Mouse (Mus musculus) lung, postnatal 0 days (tissue): ENCODE results near the gene Camta1. TPM values are rescaled to one million over a fixed set of nuclear protein-coding genes. Genes with fewer than 3 reads are reported as not detected.

Source experiments
- ATAC-seq: fragments of 200-750 bp; cut with Nextera tagmentation; 2 replicates; pipeline ENCODE4 v1.8.0; 2017; ENCODE audit warnings: moderate library complexity
- DNase-seq: peaks from one replicate; pipeline ENCODE4 v3.0.0-alpha.2; 2016; ENCODE audit warnings: low spot score
- H3K27ac ChIP-seq: fragments of 300-500 bp; sonication (generic); 2 replicates; pipeline ENCODE4 v1.5.1; 2014; ENCODE audit warnings: antibody characterized with exemption, mild to moderate bottlenecking, low read length, mixed read lengths
- H3K27me3 ChIP-seq: fragments of 300-500 bp; sonication (generic); replicated peaks from 2 replicates; pipeline ENCODE4 v1.6.1; 2014; ENCODE audit warnings: low read length, mixed read lengths; ENCODE audit not compliant: insufficient read depth
- H3K36me3 ChIP-seq: fragments of 300-500 bp; sonication (generic); 2 replicates; pipeline ENCODE4 v1.6.1; 2014; ENCODE audit warnings: low read length, mixed read lengths; ENCODE audit not compliant: insufficient read depth
- H3K4me1 ChIP-seq: fragments of 300-500 bp; sonication (generic); 2 replicates; pipeline ENCODE4 v1.6.1; 2014; ENCODE audit warnings: antibody characterized with exemption, low read depth, low read length, mixed read lengths; ENCODE audit not compliant: insufficient read depth
- H3K4me2 ChIP-seq: fragments of 300-500 bp; sonication (generic); replicated peaks from 2 replicates; pipeline ENCODE4 v1.6.1; 2014; ENCODE audit warnings: low read depth, mild to moderate bottlenecking, low read length, moderate library complexity, mixed read lengths
- H3K4me3 ChIP-seq: fragments of 300-500 bp; sonication (generic); 2 replicates; pipeline ENCODE4 v1.5.1; 2014; ENCODE audit warnings: low read depth, low read length
- H3K9ac ChIP-seq: fragments of 300-500 bp; sonication (generic); replicated peaks from 2 replicates; pipeline ENCODE4 v1.6.1; 2014; ENCODE audit warnings: low read depth, mild to moderate bottlenecking
- H3K9me3 ChIP-seq: fragments of 300-500 bp; sonication (generic); 2 replicates; pipeline ENCODE4 v1.6.1; 2016; ENCODE audit warnings: low read length, mixed read lengths
- CTCF ChIP-seq: IDR thresholded peaks from 2 replicates; pipeline ENCODE4 v1.5.1; 2016; ENCODE audit warnings: antibody characterized with exemption, mild to moderate bottlenecking
- EP300 ChIP-seq: IDR thresholded peaks from 2 replicates; pipeline ENCODE4 v1.6.1; 2016; ENCODE audit warnings: antibody characterized with exemption, mild to moderate bottlenecking, control low read depth
- WGBS: fragments of 180-500 bp; shearing (Covaris S2); extraction: QIAGEN DNeasy Blood & Tissue Kit; methylation state at CpG from one replicate; pipeline ENCODE4 v1.1.7; 2014; 5-methylcytosine and 5-hydroxymethylcytosine counted together
- polyA plus RNA-seq: library from polyadenylated mRNA; unstranded; fragments of >200 nt; fragmentation: Nextera tagmentation; extraction: Ambion mirVana; gene quantifications from 2 replicates; pipeline ENCODE4 v1.2.1, GENCODE M21; 2015

The Camta1 gene
- polyA plus RNA-seq, 1 experiment from 2014 or later, result 86.4 TPM

GRCm38 (mm10) chr4:151316428-151316827 is 545.2 kb downstream of the Camta1 start:
- no peak for DNase-seq
- no peak for ATAC-seq
- no peaks in the 10 kb centered on the region for H3K9me3 ChIP-seq
- no peak overlapping the region for H3K9ac ChIP-seq
- H3K4me1 ChIP-seq, result no peaks in the 10 kb centered on the region
- no peak for TF ChIP-seq CTCF
- no peak for TF ChIP-seq EP300
- no peak overlapping the region for H3K4me2 ChIP-seq
- no peaks in the 10 kb centered on the region for H3K36me3 ChIP-seq
- H3K27me3 ChIP-seq, result no peaks in the 10 kb centered on the region
- no peak overlapping the region for H3K27ac ChIP-seq
- H3K4me3 ChIP-seq, result no peak overlapping the region
- WGBS, result 83% methylated on average over 10 of the region's 10 CpGs

- ATAC-seq, result no peak
- no peaks in the 10 kb centered on the region for H3K27me3 ChIP-seq
- WGBS, result 63% methylated on average over 10 of the region's 10 CpGs
Measured at GRCm38 (mm10) chr4:151315726-151316125, 546.0 kb downstream of the Camta1 start.

GRCm38 (mm10) chr4:151310773-151311172 is 550.9 kb downstream of the Camta1 start:
- ATAC-seq, result no peak
- WGBS, result 66% methylated on average over 8 of the region's 8 CpGs

More at GRCm38 (mm10) chr4:151315726-151316125, 546.0 kb downstream of the Camta1 start:
- Histone ChIP-seq H3K4me3 (no peak overlapping the region), H3K27ac (no peak overlapping the region), H3K36me3 (no peaks in the 10 kb centered on the region), H3K9me3 (no peaks in the 10 kb centered on the region), H3K4me2 (no peak overlapping the region), H3K9ac (no peak overlapping the region), H3K4me1 (no peaks in the 10 kb centered on the region)
- no peak for TF ChIP-seq EP300
- no peak for TF ChIP-seq CTCF
- no peak for DNase-seq

GRCm38 (mm10) chr4:151310056-151310685 is 551.5 kb downstream of the Camta1 start:
- H3K9me3 ChIP-seq, result no peaks in the 10 kb centered on the region
- no peak overlapping the region for H3K27ac ChIP-seq
- no peaks in the 10 kb centered on the region for H3K27me3 ChIP-seq
- H3K4me2 ChIP-seq, result no peak overlapping the region
- H3K4me1 ChIP-seq, result no peaks in the 10 kb centered on the region
- H3K4me3 ChIP-seq, result no peak overlapping the region
- 24% methylated on average over 12 of the region's 12 CpGs for WGBS
- no peak overlapping the region for H3K9ac ChIP-seq
- DNase-seq (no peak), ATAC-seq (no peak)
- TF ChIP-seq CTCF (no peak), EP300 (no peak)
- no peaks in the 10 kb centered on the region for H3K36me3 ChIP-seq

More at GRCm38 (mm10) chr4:151310773-151311172, 550.9 kb downstream of the Camta1 start:
- Histone ChIP-seq H3K27ac (no peak overlapping the region), H3K4me1 (no peaks in the 10 kb centered on the region), H3K27me3 (no peaks in the 10 kb centered on the region), H3K4me3 (no peak overlapping the region), H3K9me3 (no peaks in the 10 kb centered on the region), H3K9ac (no peak overlapping the region), H3K4me2 (no peak overlapping the region), H3K36me3 (no peaks in the 10 kb centered on the region)
- TF ChIP-seq EP300 (no peak), CTCF (no peak)
- DNase-seq, result no peak

DNA sequence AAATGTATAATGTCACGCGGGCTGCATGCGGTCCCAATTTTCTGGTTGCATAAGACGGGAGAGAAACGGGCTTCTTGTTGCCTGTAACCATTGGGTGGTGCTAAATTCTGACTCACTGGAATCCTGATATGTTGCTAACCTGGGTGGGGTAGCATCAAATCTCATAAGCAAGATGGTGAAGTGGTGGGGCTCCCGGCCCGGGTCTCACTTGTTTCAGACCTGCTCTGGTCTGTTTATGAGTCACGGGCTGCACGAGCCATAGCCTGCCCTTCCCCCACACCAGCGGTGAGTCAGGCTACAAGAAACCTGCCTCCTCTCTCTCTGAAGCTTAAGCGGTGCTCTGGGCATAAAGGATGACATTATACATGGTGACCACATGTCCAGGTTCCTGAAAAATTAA is 554.8 kb downstream of the Camta1 start:
- Histone ChIP-seq H3K27me3 (no peaks in the 10 kb centered on the region), H3K9me3 (no peaks in the 10 kb centered on the region), H3K4me3 (no peak overlapping the region), H3K27ac (no peak overlapping the region), H3K9ac (no peak overlapping the region), H3K36me3 (no peaks in the 10 kb centered on the region), H3K4me1 (no peaks in the 10 kb centered on the region), H3K4me2 (no peak overlapping the region)
- DNase-seq (no peak), ATAC-seq (no peak)
- TF ChIP-seq EP300 (no peak), CTCF (no peak)
- WGBS, result 78% methylated on average over 11 of the region's 11 CpGs

DNA sequence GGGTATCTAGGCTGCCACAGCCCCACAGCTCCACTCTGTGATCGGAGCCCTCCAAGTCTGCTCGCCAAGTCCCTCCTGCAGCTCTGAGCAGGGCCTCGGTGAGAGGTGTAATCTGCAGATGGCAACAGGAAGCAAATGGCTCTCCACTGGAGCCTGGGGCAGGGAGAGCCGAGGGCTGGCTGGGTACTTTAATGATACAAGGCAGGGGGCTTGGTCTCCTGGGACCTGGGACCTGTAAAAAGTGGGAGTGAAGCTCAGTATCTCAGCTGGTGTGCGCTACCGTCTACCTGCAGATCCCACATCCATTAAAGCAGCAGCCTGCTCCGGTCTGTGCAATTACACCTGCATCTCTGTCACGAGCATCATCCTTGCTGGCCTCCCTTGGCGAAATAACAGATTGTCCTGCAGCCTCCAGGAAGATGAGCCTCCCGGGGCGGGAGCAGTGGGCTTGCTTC is 555.3 kb downstream of the Camta1 start:
- Histone ChIP-seq H3K27me3 (no peaks in the 10 kb centered on the region), H3K27ac (no peak overlapping the region), H3K4me3 (no peak overlapping the region), H3K9ac (no peak overlapping the region), H3K9me3 (no peaks in the 10 kb centered on the region), H3K4me2 (no peak overlapping the region), H3K4me1 (no peaks in the 10 kb centered on the region), H3K36me3 (no peaks in the 10 kb centered on the region)
- 54% methylated on average over 11 of the region's 11 CpGs for WGBS
- DNase-seq (no peak), ATAC-seq (no peak)
- no peak for TF ChIP-seq EP300
- TF ChIP-seq CTCF, result no peak

GRCm38 (mm10) chr4:151305761-151306160 is 555.9 kb downstream of the Camta1 start:
- DNase-seq (no peak), ATAC-seq (no peak)
- H3K9ac ChIP-seq, result no peak overlapping the region
- H3K27ac ChIP-seq, result no peak overlapping the region
- no peaks in the 10 kb centered on the region for H3K27me3 ChIP-seq
- TF ChIP-seq CTCF (no peak), EP300 (no peak)
- 82% methylated on average over 6 of the region's 6 CpGs for WGBS
- no peak overlapping the region for H3K4me2 ChIP-seq
- H3K9me3 ChIP-seq, result no peaks in the 10 kb centered on the region
- no peaks in the 10 kb centered on the region for H3K36me3 ChIP-seq
- H3K4me3 ChIP-seq, result no peak overlapping the region
- H3K4me1 ChIP-seq, result no peaks in the 10 kb centered on the region
